In genomic region chr4:33926010-33926409, GRCm38 (mm10) we compare ENCODE assay signal across 15 mouse cellular contexts. TPM values are rescaled to one million over a fixed set of nuclear protein-coding genes. Genes with fewer than 3 reads are reported as not detected.
DNase-seq lines count a peak whose midpoint lies in the region; ATAC-seq and TF ChIP-seq lines count a peak whose summit lies in the region.
"Had no signal": no experiment of that assay in that cellular context is flagged by ENCODE, and none has a peak within 500 bp of the region (broad histone marks: within the 10 kb centered on the region; RNA-seq: fewer than 3 reads in every experiment).

No protein-coding gene starts in this region.

- H3K4me1 ChIP-seq in heart, embryonic 12.5 days (replicated peaks): 0 out of 2 replicates have a peak, but pooled peaks cover 4% of the 10 kb centered on the region
- peaks cover 14% of the 10 kb centered on the region for H3K4me1 ChIP-seq in embryonic facial prominence, embryonic 13.5 days
- H3K4me1 ChIP-seq in hindbrain, embryonic 12.5 days: peaks cover 9% of the 10 kb centered on the region

- H3K27me3 ChIP-seq in heart, embryonic 12.5 days (replicated peaks): peaks cover 27% of the 10 kb centered on the region
- H3K27me3 ChIP-seq in embryonic facial prominence, embryonic 13.5 days: peaks cover 20% of the 10 kb centered on the region
- H3K27me3 ChIP-seq in hindbrain, embryonic 12.5 days: peaks cover 19% of the 10 kb centered on the region
- no peaks in the 10 kb centered on the region for H3K27me3 ChIP-seq in myocyte (ENCODE audit: control insufficient read depth, insufficient read depth, insufficient read length)

- H3K27ac ChIP-seq in heart, embryonic 12.5 days (ENCODE audit: poor library complexity, severe bottlenecking): no peak overlapping the region
- no peak overlapping the region for H3K27ac ChIP-seq in embryonic facial prominence, embryonic 13.5 days
- peak overlapping the region; percentile 55; the same call in 1 of the 2 replicates for H3K27ac ChIP-seq in hindbrain, embryonic 12.5 days
- H3K27ac ChIP-seq: heart, embryonic 13.5 days; liver, embryonic 13.5 days; stomach, embryonic 15.5 days had no signal

- H3K4me2 ChIP-seq in heart, embryonic 12.5 days: no peak overlapping the region
- peak overlapping the region; percentile 20; the same call in 1 of the 2 replicates for H3K4me2 ChIP-seq in embryonic facial prominence, embryonic 13.5 days
- peak overlapping the region; percentile 76 for H3K4me2 ChIP-seq in hindbrain, embryonic 12.5 days (replicated peaks)
- H3K4me2 ChIP-seq in myocyte (ENCODE audit: low read depth): peak overlapping the region; percentile 84
- H3K4me2 ChIP-seq: liver, embryonic 13.5 days had no signal

- no peak for TF ChIP-seq POLR2A in myocyte (IDR thresholded peaks at IDR 0.05; ENCODE audit: insufficient read length, low read depth)

- 54% methylated on average over 6 of the region's 6 CpGs for WGBS in heart, embryonic 12.5 days
- WGBS in embryonic facial prominence, embryonic 13.5 days: 38% methylated on average over 6 of the region's 6 CpGs
- 51% methylated on average over 6 of the region's 6 CpGs for WGBS in hindbrain, embryonic 12.5 days

- no peaks in the 10 kb centered on the region for H3K79me2 ChIP-seq in myocyte (ENCODE audit: control insufficient read depth, insufficient read depth)

- H3K9ac ChIP-seq in heart, embryonic 12.5 days: no peak overlapping the region
- H3K9ac ChIP-seq in embryonic facial prominence, embryonic 13.5 days: no peak overlapping the region
- 0 out of 2 replicates have a peak overlapping the region, but pooled peaks have one; percentile 43 for H3K9ac ChIP-seq in hindbrain, embryonic 12.5 days
- H3K9ac ChIP-seq: heart, embryonic 13.5 days; liver, embryonic 13.5 days; stomach, embryonic 15.5 days had no signal

- H3K9me3 ChIP-seq in heart, embryonic 12.5 days (replicated peaks): no peaks in the 10 kb centered on the region
- H3K9me3 ChIP-seq in embryonic facial prominence, embryonic 13.5 days: no peaks in the 10 kb centered on the region
- H3K9me3 ChIP-seq in hindbrain, embryonic 12.5 days (replicated peaks): no peaks in the 10 kb centered on the region
- H3K9me3 ChIP-seq: heart, embryonic 13.5 days; liver, embryonic 13.5 days; stomach, embryonic 15.5 days had no signal

- peak; percentile 36 for DNase-seq in heart, adult 11 months
- no peak for DNase-seq in frontal cortex, postnatal 14 days (ENCODE audit: low spot score in 2 of 2)
- DNase-seq in spleen, postnatal 4 days (ENCODE audit: low spot score in 2 of 2): no peak
- DNase-seq: kidney, postnatal 4 days; liver, embryonic 13.5 days; lung, postnatal 36 days; thymus, postnatal 4 days had no signal

- H3K4me3 ChIP-seq in heart, embryonic 12.5 days: no peak overlapping the region
- peak overlapping the region; percentile 14; the same call in 1 of the 2 replicates for H3K4me3 ChIP-seq in embryonic facial prominence, embryonic 13.5 days
- H3K4me3 ChIP-seq in hindbrain, embryonic 12.5 days: peak overlapping the region; percentile 29
- peak overlapping the region; percentile 37 for H3K4me3 ChIP-seq in myocyte
- H3K4me3 ChIP-seq: liver, embryonic 13.5 days had no signal

- no peak for ATAC-seq in heart, embryonic 12.5 days (ENCODE audit: insufficient number of reproducible peaks, low FRiP score)
- ATAC-seq in embryonic facial prominence, embryonic 13.5 days (ENCODE audit: insufficient number of reproducible peaks, insufficient read depth, low FRiP score, low TSS enrichment, low read depth): no peak
- no peak for ATAC-seq in hindbrain, embryonic 12.5 days (ENCODE audit: low FRiP score)
- ATAC-seq: CD4-positive, CD25-positive, alpha-beta regulatory T cell, adult 4 months; intestine, embryonic 16.5 days had no signal

- H3K36me3 ChIP-seq in heart, embryonic 12.5 days: no peaks in the 10 kb centered on the region
- H3K36me3 ChIP-seq in embryonic facial prominence, embryonic 13.5 days: no peaks in the 10 kb centered on the region
- no peaks in the 10 kb centered on the region for H3K36me3 ChIP-seq in hindbrain, embryonic 12.5 days
- no peaks in the 10 kb centered on the region for H3K36me3 ChIP-seq in myocyte (ENCODE audit: control insufficient read depth, insufficient read depth)
- H3K36me3 ChIP-seq: heart, embryonic 13.5 days; liver, embryonic 13.5 days; stomach, embryonic 15.5 days had no signal

- no peak overlapping the region for H3ac ChIP-seq in myocyte (ENCODE audit: control insufficient read depth, insufficient read length)

TF ChIP-seq in myocyte, 11 proteins besides CTCF, POLR2A, EP300 and RAD21:
- TF ChIP-seq E2F4 (IDR thresholded peaks at IDR 0.05; ENCODE audit: insufficient read depth): no peak
- no peak for TF ChIP-seq MAX (IDR thresholded peaks at IDR 0.05; ENCODE audit: low read depth)
- TF ChIP-seq POLR2AphosphoS2 (IDR thresholded peaks at IDR 0.05; ENCODE audit: insufficient read length, low read depth): no peak

RNA-seq across cellular contexts. Expression of gene Cnr1, which starts 1.6 kb away (rescaled TPM):
- polyA plus RNA-seq in heart, embryonic 12.5 days (2016; fragmentation: Nextera tagmentation; extraction: Ambion mirVana): 0.43 and 0.62 TPM in 2 replicates
- 3.6 and 3.8 TPM in 2 replicates for polyA plus RNA-seq in embryonic facial prominence, embryonic 13.5 days (2015; fragmentation: Nextera tagmentation; extraction: Ambion mirVana)
- polyA plus RNA-seq in hindbrain, embryonic 12.5 days (2016; fragmentation: Nextera tagmentation; extraction: Ambion mirVana): 40.6 and 50.6 TPM in 2 replicates
- polyA plus RNA-seq in myocyte (2012; fragmentation: generic; extraction: Trizol): 1.9 TPM
- polyA plus RNA-seq: CD4-positive, CD25-positive, alpha-beta regulatory T cell, adult 4 months had no signal
